Mouse (Mus musculus): ENCODE data around the gene Pgf.

The Pgf gene

GRCm38 (mm10) chr12:85177740-85178239 lies at the start of gene Pgf:
Gene Pgf, minus strand, starts transcription at chr12:85177790.
- H3K27me3 ChIP-seq (ENCODE audit: insufficient read depth, low read length), result peaks cover 94% of the 10 kb centered on the region
- peak within 1 kb of the TSS; percentile 62 for H3K4me3 ChIP-seq (replicated peaks; ENCODE audit: low read length)
- H3K9me3 ChIP-seq (ENCODE audit: low read length), result no peaks in the 10 kb centered on the region
- TF ChIP-seq CTCF (conservative IDR thresholded peaks at IDR 0.05; ENCODE audit: low read length) (no peak), NANOG (IDR thresholded peaks at IDR 0.05; ENCODE audit: borderline replicate concordance, low read length) (no peak), POU5F1 (IDR thresholded peaks at IDR 0.05; ENCODE audit: borderline replicate concordance, low read length) (no peak)
- H3K4me1 ChIP-seq (replicated peaks; ENCODE audit: low read depth, low read length), result peaks cover 40% of the 10 kb centered on the region
- no peaks in the 10 kb centered on the region for H3K36me3 ChIP-seq (ENCODE audit: insufficient read depth, low read length)

GRCm38 (mm10) chr12:85227227-85227626 lies 49.6 kb upstream of the Pgf start:
- no peak for TF ChIP-seq NANOG (IDR thresholded peaks at IDR 0.05; ENCODE audit: borderline replicate concordance, low read length)
- TF ChIP-seq CTCF (conservative IDR thresholded peaks at IDR 0.05; ENCODE audit: low read length), result no peak
- no peak for TF ChIP-seq POU5F1 (IDR thresholded peaks at IDR 0.05; ENCODE audit: borderline replicate concordance, low read length)
- Histone ChIP-seq H3K9me3 (ENCODE audit: low read length) (no peaks in the 10 kb centered on the region), H3K4me3 (replicated peaks; ENCODE audit: low read length) (no peak overlapping the region), H3K36me3 (ENCODE audit: insufficient read depth, low read length) (peaks cover 56% of the 10 kb centered on the region), H3K4me1 (replicated peaks; ENCODE audit: low read depth, low read length) (peaks cover 9% of the 10 kb centered on the region), H3K27me3 (ENCODE audit: insufficient read depth, low read length) (no peaks in the 10 kb centered on the region)

GRCm38 (mm10) chr12:85219905-85220290 lies 42.3 kb upstream of the Pgf start:
- Histone ChIP-seq H3K36me3 (ENCODE audit: insufficient read depth, low read length) (peaks cover 43% of the 10 kb centered on the region), H3K4me1 (replicated peaks; ENCODE audit: low read depth, low read length) (peaks cover 32% of the 10 kb centered on the region)
- TF ChIP-seq CTCF (conservative IDR thresholded peaks at IDR 0.05; ENCODE audit: low read length) (no peak), POU5F1 (IDR thresholded peaks at IDR 0.05; ENCODE audit: borderline replicate concordance, low read length) (no peak), NANOG (IDR thresholded peaks at IDR 0.05; ENCODE audit: borderline replicate concordance, low read length) (no peak)

GRCm38 (mm10) chr12:85219236-85219904 lies 41.8 kb upstream of the Pgf start, which contains the start of gene Eif2b2:
Gene Eif2b2, plus strand, starts transcription at chr12:85219481.
- Histone ChIP-seq H3K4me1 (replicated peaks; ENCODE audit: low read depth, low read length) (peaks cover 32% of the 10 kb centered on the region), H3K9me3 (ENCODE audit: low read length) (no peaks in the 10 kb centered on the region), H3K4me3 (replicated peaks; ENCODE audit: low read length) (peak within 1 kb of the TSS; percentile 96), H3K36me3 (ENCODE audit: insufficient read depth, low read length) (peaks cover 38% of the 10 kb centered on the region), H3K27me3 (ENCODE audit: insufficient read depth, low read length) (no peaks in the 10 kb centered on the region)
- TF ChIP-seq NANOG (IDR thresholded peaks at IDR 0.05; ENCODE audit: borderline replicate concordance, low read length), result no peak
- TF ChIP-seq POU5F1 (IDR thresholded peaks at IDR 0.05; ENCODE audit: borderline replicate concordance, low read length), result no peak
- no peak for TF ChIP-seq CTCF (conservative IDR thresholded peaks at IDR 0.05; ENCODE audit: low read length)

More at GRCm38 (mm10) chr12:85219905-85220290, 42.3 kb upstream of the Pgf start:
- peak overlapping the region; percentile 96 for H3K4me3 ChIP-seq (replicated peaks; ENCODE audit: low read length)
- no peaks in the 10 kb centered on the region for H3K27me3 ChIP-seq (ENCODE audit: insufficient read depth, low read length)
- H3K9me3 ChIP-seq (ENCODE audit: low read length), result no peaks in the 10 kb centered on the region

GRCm38 (mm10) chr12:85217733-85218310 lies 40.2 kb upstream of the Pgf start:
- Histone ChIP-seq H3K4me3 (replicated peaks; ENCODE audit: low read length) (no peak overlapping the region), H3K4me1 (replicated peaks; ENCODE audit: low read depth, low read length) (peaks cover 26% of the 10 kb centered on the region), H3K9me3 (ENCODE audit: low read length) (no peaks in the 10 kb centered on the region), H3K27me3 (ENCODE audit: insufficient read depth, low read length) (no peaks in the 10 kb centered on the region), H3K36me3 (ENCODE audit: insufficient read depth, low read length) (peaks cover 22% of the 10 kb centered on the region)
- no peak for TF ChIP-seq POU5F1 (IDR thresholded peaks at IDR 0.05; ENCODE audit: borderline replicate concordance, low read length)
- no peak for TF ChIP-seq NANOG (IDR thresholded peaks at IDR 0.05; ENCODE audit: borderline replicate concordance, low read length)
- no peak for TF ChIP-seq CTCF (conservative IDR thresholded peaks at IDR 0.05; ENCODE audit: low read length)

- Histone ChIP-seq H3K4me3 (replicated peaks; ENCODE audit: low read length) (no peak overlapping the region), H3K36me3 (ENCODE audit: insufficient read depth, low read length) (no peaks in the 10 kb centered on the region), H3K4me1 (replicated peaks; ENCODE audit: low read depth, low read length) (peaks cover 9% of the 10 kb centered on the region), H3K27me3 (ENCODE audit: insufficient read depth, low read length) (no peaks in the 10 kb centered on the region), H3K9me3 (ENCODE audit: low read length) (no peaks in the 10 kb centered on the region)
- TF ChIP-seq POU5F1 (IDR thresholded peaks at IDR 0.05; ENCODE audit: borderline replicate concordance, low read length), result no peak
- TF ChIP-seq CTCF (conservative IDR thresholded peaks at IDR 0.05; ENCODE audit: low read length), result no peak
- no peak for TF ChIP-seq NANOG (IDR thresholded peaks at IDR 0.05; ENCODE audit: borderline replicate concordance, low read length)
These were observed 37.4 kb upstream of the Pgf start for GRCm38 (mm10) chr12:85215031-85215430.

- Histone ChIP-seq H3K27me3 (ENCODE audit: insufficient read depth, low read length) (peaks cover 13% of the 10 kb centered on the region; the same call in 1 of the 2 replicates), H3K4me3 (replicated peaks; ENCODE audit: low read length) (no peak overlapping the region), H3K36me3 (ENCODE audit: insufficient read depth, low read length) (no peaks in the 10 kb centered on the region), H3K9me3 (ENCODE audit: low read length) (no peaks in the 10 kb centered on the region), H3K4me1 (replicated peaks; ENCODE audit: low read depth, low read length) (peaks cover 6% of the 10 kb centered on the region; the same call in 1 of the 2 replicates)
- no peak for TF ChIP-seq NANOG (IDR thresholded peaks at IDR 0.05; ENCODE audit: borderline replicate concordance, low read length)
- no peak for TF ChIP-seq CTCF (conservative IDR thresholded peaks at IDR 0.05; ENCODE audit: low read length)
- no peak for TF ChIP-seq POU5F1 (IDR thresholded peaks at IDR 0.05; ENCODE audit: borderline replicate concordance, low read length)
These were observed 31.2 kb upstream of the Pgf start for GRCm38 (mm10) chr12:85208687-85209199.

- TF ChIP-seq CTCF (conservative IDR thresholded peaks at IDR 0.05; ENCODE audit: low read length) (no peak), NANOG (IDR thresholded peaks at IDR 0.05; ENCODE audit: borderline replicate concordance, low read length) (no peak)
- Histone ChIP-seq H3K9me3 (ENCODE audit: low read length) (no peaks in the 10 kb centered on the region), H3K27me3 (ENCODE audit: insufficient read depth, low read length) (peaks cover 16% of the 10 kb centered on the region; the same call in 1 of the 2 replicates), H3K4me1 (replicated peaks; ENCODE audit: low read depth, low read length) (peaks cover 26% of the 10 kb centered on the region), H3K4me3 (replicated peaks; ENCODE audit: low read length) (no peak overlapping the region), H3K36me3 (ENCODE audit: insufficient read depth, low read length) (no peaks in the 10 kb centered on the region)
These were observed 27.8 kb upstream of the Pgf start for GRCm38 (mm10) chr12:85205425-85205824.

Data from E14TG2a.4 (cell line).